Mouse (Mus musculus) cerebellum, adult 11 months (tissue): Measurements from ENCODE around the gene Cklf.
"Not testable (repeated sequence)": the region's sequence is repeated elsewhere in the genome, so short reads cannot be mapped to it uniquely, and the experiment has no call there.

Source experiments
- DNase-seq: peaks from one replicate; pipeline ENCODE4 v3.0.0; 2022

The Cklf gene

GRCm38 (mm10) chr8:104268368-104268767 lies 17.7 kb downstream of the Cklf start:
- no peak for DNase-seq

- no peak for DNase-seq
Measured at GRCm38 (mm10) chr8:104268937-104269440, 18.3 kb downstream of the Cklf start.

- DNase-seq = not testable (repeated sequence)
Measured at GRCm38 (mm10) chr8:104293081-104293480, 42.4 kb downstream of the Cklf start, which contains the start of gene Cmtm2a. TSS of gene Cmtm2a (minus strand) at chr8:104293181.

- no peak for DNase-seq
Measured at GRCm38 (mm10) chr8:104294396-104294795, 43.7 kb downstream of the Cklf start.

- DNase-seq = not testable (repeated sequence)
Measured at GRCm38 (mm10) chr8:104301577-104301976, 50.9 kb downstream of the Cklf start.

GRCm38 (mm10) chr8:104302536-104302935 lies 51.9 kb downstream of the Cklf start:
- not testable (repeated sequence) for DNase-seq

GRCm38 (mm10) chr8:104304962-104305361 lies 54.3 kb downstream of the Cklf start:
- DNase-seq = no peak

GRCm38 (mm10) chr8:104308341-104308740 lies 57.7 kb downstream of the Cklf start:
- not testable (repeated sequence) for DNase-seq

- peak; percentile 19 for DNase-seq
Measured at GRCm38 (mm10) chr8:104309441-104310155, 58.9 kb downstream of the Cklf start, which contains the start of the genes Gm45711 and Cmtm1. TSS of gene Gm45711 (minus strand) at chr8:104310081. TSS of gene Cmtm1 (minus strand) at chr8:104310145.

GRCm38 (mm10) chr8:104312023-104312422 lies 61.4 kb downstream of the Cklf start:
- not testable (repeated sequence) for DNase-seq

- DNase-seq = no peak
Measured at GRCm38 (mm10) chr8:104313311-104313710, 62.6 kb downstream of the Cklf start.
